Mouse (Mus musculus): ENCODE results near the gene Ppp1r1b.

GRCm38 (mm10) chr11:98340597-98340996 is 7.6 kb upstream of the Ppp1r1b start:
- no peak for TF ChIP-seq CTCF (IDR thresholded peaks at IDR 0.05; ENCODE audit: low read depth)
- TF ChIP-seq EP300 (IDR thresholded peaks at IDR 0.05; ENCODE audit: low read depth), result no peak
